Mouse (Mus musculus): Measurements from ENCODE around the gene Ssh3.

Ssh3 gene

DNA sequence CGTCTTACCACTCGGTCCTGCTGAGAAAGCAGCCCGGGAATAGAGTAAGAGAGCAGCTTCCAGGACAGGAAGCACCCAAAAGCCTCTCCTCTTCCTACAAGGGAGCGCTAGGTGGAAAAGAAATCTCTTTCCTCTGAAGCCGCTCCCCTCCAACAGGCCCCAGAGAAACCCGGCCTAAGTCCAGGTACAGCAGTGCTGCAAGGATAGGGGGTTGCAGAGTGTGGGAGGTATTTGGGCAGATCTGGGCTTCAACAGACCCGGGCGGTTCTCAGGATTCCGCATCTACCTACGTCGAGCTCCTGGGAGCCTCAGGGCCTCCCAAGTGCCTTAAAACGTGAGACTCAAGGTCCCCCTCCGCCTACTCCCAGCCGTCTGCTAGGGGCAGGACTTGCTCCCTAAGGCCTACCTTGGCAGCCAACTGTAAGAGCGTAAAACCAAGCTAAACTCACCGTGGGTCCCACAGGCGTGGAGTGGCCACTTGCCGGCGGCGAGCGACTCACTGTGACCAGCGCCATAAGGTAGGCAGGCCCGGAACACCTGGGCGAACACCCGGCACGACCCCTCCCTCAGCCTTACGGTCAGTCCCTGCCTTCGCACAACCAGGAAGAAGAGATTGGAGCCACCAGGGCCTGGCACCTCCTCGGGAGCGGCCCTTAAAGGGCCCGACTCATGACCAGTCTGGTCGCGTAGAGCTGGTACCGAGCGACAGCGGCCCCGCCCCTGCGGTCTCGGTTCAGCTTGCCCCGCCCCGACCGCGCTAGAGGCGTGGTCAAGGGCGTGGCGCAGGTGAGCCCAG, at the start of gene Ssh3:
Gene Ssh3 (minus strand): TSS at position 615 of the 796 bp plus-strand sequence.
- DNase-seq = peak; percentile 66

DNA sequence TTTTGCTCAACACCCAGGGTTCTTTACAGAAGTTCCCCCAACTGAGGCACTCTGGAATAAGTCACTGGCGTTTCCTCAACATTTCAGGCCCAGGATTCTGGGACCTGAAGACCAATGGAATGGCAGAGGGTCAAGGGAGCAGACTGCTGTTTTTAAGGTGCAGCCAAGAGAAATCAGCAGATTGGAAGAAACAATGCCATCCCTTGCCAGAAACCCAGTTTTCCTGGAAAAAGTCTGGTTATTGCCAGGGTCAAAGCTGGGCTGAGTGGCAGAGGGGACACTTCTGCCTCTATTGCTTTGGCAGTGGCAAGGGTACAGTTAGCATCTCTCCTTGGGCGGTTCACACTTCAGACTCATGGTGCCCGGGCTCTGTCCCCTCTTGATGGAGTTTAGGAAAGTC, 48.2 kb upstream of the Ssh3 start:
- DNase-seq = no peak

DNA sequence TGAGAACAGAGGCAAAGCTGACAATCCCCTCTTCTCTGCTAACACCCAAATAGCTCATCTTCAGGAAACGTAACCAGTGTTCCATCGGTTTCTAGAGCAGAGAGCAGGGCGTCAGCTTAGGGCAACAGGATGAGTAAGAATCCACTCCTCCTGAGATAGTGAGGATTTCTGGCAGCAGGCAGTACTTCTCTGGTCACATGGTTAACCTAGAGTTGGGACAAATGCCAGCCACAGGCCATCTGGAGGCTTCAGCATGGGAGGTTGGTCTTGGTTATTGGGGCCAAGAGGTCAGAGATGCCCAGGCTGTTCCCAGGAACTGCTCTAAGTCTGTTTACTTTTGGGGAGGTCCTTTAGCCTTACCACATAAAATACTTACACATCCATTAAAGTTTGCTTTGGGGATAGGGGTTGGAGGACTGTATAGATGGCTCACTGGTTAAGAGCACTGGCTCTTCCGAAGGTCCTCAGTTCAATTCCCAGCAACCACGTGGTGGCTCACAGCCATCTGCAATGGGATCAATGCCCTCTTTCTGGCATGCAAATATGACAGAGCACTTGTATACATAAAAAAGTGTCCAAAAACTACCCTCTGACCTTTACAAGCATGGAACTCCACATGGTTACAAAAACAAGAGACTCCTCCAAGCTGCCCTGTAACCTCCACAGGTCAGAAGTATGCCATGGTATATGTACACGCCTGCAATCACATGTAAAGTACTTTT, 46.4 kb upstream of the Ssh3 start:
- no peak for DNase-seq

DNA sequence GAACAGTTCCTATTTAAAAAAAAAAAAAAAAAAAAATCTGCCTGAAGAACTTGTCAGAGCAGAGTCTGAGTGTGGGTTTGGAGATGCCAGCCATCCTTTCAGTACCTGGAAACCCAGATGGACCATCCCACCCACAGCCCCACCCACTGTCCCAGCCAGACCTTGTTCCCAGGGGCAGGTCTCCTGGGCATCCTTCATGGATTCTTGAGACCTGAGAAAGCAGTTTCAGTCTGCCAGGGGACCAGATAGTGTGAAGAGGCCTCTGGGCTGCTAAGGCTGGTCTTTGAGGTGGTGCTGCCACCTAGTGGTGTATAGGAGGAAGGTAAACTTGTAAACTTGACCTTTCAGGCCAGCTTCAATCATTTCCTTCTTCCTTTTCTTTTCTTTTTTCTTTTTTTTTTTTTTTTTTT, 40.8 kb upstream of the Ssh3 start:
- peak; percentile 73 for DNase-seq

DNA sequence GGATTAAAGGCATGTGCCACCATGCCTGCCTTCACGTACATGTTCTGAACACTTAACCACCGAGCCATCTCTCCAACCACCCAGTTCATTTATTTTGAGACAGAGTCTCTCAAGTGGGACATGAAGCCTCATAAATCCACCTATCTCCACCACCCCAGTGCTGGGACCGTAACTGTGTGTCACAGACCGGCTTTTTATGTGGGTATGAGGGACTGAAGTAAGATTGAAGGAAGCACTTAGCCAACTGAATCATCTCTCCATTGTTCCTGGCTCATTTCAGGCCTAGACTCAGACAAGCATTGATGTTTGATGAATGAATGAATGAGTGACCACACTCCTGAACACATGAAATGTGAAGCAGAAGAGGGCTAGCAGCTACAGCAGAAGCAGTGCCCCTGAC, 40.3 kb upstream of the Ssh3 start:
- DNase-seq = no peak

DNA sequence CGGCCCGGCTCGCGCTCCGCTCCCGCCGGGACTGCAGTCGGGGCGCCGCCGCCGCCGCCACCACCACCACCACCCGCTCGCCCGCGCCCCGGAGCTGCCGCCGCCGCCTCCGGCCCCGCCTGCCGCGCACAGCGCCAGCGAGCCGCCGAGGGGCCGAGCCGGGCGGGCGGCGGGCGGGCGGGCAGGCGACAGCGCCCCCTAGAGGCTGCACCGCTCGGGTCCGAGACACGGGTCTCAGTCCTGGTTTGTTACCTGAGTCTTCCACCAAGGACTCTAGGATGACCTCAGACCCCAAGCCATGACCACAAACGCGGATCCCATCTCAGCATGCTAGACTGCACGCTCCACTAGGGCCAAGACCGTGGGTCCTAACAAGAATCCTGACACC, 37.2 kb upstream of the Ssh3 start, which contains the start of gene Grk2:
Gene Grk2 (minus strand): TSS at position 33 of the 388 bp plus-strand sequence.
- peak; percentile 88 for DNase-seq

DNA sequence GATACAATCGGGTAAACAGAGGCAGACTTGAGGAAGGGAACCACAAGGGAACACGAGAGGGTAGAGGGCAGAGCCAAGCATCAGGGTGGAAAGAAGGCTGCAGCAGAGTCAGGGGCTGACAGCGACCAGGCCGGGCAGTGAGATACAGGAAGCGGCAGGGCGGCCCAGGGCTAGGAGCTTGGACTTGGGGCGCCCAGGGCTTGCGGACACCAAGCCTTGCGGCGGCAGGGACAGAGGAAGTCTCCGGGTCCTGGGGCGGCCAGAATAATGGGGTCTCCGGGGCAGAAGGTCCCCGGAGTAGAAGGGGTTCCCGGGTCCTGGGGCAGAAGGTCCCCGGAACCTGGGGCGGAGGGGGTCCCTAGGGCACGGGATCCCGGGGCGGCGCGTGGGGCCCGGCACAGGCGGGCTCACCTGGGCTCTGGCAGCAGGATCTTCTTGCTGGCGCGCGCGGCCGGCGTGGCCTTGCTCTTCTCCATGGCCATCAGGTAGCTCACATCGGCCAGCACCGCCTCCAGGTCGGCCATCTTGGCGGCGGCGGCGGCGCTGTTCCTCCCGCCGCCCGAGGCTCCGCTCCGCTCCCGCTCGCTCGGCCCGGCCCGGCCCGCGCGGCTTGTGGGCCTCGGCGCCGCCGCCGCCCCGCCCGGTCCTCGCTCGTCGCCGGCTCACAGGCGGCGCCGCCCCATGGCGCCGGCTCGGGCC, 36.7 kb upstream of the Ssh3 start:
- peak; percentile 72 for DNase-seq

DNA sequence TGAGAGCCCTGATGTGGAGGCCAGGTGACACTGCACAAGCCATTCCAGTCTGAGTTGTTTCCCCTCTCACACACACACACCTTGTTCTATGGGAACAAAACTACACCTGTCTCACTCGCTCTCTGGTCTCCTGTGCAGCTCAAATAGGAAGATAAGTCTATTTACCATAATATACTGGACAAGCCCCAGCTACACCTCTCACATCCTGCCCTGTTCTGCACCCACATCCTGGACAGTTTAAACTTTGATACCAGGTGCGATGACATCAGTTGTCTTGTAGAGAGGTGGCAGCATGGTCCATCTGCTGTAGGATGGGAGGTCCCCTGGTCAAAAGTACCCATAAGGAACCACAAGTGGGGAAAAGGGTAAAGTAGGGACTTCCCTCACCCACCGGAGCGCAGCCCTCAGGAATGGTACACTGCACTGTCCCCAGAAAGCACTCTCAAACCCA, 35.9 kb upstream of the Ssh3 start:
- peak; percentile 66 for DNase-seq

DNA sequence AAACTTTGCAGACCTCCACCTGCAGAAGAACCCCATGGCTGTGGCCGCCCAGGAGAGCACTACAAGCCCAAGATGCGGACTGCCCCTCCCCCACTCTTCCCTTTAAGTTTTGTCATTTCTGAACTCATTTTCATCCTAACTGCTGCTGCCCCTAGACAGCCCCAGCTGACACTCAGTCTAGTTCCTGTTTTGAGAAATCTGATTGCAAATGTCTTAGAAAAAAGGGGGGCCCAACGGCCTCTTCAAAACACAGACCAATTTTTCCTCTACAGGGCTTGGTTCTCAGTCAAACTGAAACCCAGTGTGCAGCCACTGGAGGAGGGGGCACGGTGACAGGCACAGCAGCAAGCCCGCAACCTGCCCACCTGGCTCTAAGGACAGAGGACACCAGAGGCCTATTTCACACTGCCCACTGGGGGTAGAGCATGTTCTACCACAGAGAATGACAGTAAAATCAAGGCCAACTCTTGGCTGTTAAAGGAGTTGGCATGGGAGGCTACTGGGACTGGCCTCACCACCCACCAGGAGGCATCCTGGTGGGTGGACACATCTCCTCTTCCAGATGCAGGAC, 35.4 kb upstream of the Ssh3 start:
- DNase-seq = peak; percentile 72

DNA sequence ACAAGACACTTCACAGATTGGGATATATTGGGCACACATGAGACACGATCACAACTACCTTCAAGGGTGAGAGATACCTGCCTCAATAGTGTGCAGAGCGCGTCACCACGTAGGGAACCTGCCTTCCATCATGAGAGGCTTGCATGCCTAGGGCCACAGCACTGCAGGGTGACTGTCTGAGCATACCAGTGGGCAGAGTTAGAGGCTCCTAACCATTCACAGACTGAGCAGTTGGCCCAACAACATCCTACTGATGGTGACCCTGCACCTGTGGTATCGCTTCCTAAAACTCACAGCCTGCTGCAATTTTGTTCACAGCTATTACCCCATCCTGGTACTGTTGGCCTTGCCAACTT, 34.6 kb upstream of the Ssh3 start:
- peak; percentile 44 for DNase-seq

DNA sequence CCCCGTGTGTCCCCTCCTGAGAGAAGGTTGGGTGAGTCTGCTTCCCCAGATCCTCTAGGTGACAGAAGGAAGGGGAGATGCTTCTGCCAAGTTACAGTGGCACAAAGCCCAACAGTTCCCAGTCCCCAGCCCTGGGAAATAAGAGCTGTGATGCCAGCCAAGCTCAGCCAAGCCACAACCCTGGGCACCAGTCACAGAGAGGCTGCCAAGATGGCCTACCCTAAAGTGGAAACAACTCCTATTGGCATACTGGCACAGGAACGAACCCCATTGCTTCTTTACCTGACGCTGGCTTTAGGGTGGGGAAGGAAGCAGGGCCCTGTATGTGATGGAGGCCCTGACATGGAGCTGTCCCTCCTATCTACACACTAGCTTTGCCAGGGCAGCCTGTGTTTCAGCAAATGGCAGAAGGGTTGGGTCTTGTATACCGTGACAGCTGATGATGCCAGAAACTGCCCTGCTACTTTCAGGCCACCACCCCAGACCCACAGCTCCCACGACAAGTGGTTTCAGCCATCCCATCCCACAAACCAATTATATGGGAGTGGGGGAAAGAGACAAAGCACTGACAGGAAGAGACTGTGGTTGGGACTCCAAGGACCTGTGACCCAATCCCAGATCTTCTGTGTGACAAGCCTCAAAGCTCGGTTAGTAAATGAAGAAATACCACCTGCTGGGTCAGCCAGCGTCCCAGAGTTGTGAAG, 34.1 kb upstream of the Ssh3 start:
- peak; percentile 51 for DNase-seq

DNA sequence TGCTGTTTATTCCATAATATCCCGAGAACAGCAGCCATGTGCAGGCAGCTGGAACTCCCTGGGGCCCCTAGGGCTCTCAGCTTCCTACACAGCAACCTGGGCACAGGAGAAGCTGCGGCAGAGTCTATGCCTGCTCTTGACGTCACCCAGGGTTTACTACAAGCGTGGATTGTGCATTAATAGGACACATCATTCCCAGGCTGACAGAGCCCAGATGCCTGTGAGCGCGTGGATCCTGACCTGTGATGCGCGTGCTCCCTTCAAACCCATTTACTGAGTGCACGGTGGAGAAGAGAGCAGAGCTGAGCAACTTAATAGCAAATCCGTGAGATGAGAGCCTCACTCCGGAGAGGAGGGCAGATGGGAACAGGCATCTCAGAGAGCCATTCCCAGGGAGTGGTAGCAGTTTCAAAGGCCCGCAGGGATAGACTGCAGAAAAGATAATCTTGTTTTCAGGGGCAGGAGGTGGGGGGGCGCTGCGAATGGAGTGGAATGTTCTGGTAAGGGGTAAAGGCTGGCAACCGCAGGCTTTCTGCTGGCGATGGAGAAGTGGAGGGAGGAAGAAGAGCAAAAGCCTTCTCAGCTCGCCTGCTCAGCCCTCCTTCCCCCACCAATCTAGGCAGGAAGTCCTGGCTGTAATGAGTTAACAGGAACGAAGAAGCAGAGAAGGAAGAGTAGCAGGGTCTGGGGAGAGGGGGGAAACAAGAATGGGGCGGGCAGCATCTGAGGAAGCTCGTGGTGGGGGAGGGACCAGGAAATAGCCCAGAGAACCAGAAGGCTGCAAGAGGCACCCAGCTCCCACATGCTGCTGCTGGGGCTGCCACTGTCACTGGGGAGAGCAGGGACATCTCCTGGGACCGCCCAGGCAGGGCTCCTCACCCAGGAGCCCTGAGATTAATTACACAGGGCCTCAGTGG, 33.0 kb upstream of the Ssh3 start:
- peak; percentile 85 for DNase-seq

DNA sequence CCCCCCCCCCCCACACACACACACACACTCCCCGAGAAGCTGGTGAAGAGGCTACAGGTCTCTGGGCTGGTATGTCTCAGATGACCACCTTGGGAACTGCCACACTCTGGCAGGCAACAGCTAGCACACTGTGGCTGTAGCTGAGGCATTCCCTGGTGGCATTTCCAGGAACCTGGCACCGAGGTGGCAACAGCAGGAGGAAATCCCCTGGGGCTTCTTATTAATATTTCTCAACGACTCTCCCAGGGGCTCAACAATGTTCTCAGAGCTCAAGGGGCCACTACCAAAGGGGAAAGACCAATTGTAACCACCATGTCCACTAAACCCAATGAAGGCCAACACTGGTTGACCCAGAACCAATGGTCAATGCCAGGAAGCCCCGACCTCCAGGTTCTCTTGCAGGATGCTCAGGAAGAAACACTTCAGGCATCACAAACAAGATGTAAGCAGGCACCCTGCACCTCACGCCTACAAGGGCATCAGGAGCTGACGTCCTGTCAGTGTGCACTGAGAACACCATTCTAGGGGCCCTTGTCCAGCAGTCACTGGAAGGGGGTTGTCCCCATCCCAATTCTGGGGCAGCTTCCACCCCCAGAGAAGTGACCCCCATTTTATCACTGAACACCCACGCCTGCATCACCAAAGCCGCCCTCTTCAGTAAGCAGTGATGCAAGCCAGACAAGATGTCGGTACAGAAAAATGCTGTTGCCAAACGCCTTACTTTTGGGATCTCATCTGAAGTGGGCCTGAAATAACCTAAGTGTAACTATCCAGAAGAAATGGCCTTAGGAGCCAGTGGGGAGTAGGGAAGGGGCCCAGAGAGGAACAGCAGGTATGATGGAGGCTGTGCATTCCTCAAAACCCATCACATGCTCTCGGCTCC, 32.1 kb upstream of the Ssh3 start:
- peak; percentile 41 for DNase-seq

DNA sequence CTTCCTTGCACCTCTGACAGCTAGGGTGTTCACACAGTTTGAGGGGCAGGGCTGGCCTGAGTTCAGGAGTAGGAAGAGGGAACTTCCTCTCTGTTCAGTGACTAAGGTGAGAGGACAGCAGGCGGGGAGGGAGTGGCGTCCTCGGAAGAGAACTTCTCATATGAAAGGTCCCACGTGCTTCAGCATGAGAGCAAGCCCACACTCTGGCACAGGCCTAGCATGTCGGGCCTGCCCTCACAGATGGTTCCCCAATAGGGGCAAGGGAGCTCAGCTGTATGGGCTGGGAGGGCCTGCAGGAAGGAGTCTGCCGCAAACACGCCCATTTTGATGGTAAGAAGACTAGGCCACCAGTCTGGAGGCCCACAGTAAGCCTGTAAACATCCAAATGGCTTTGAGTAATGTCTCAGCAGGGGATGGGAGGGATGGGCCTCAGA, 31.3 kb upstream of the Ssh3 start:
- DNase-seq = peak; percentile 82

DNA sequence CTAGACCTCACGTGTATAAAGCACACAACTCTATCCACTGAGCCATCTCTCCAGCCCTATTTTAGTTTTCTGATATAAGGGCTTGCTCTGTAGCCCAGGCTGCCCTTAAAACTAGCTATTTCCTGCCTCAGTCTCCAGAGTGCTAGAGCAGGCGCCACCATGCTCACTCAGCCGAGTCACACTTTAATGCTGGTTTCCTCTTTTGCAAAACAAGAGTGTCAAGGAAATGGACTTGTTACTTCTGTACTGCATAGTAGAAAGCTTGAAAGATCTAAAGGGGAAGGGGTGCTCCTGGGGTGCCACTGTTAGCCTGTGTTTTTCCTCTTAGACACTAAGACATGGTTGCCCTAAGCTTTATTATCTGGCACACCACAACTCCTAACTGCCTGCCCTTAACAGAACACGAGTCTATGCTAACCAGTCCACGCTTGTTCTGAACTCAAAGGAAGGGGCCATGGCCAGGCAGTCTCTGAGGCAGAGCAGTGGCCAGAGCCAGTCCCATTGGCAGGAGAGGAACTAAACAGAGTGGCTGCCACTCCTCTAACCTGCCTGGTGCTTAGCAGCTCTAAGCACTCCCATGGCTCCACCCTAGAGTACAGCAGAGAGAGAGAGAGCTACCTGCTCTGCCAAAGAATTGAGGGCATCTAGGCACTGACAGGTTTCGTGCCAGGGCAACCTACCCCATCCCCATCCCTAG, 30.7 kb upstream of the Ssh3 start:
- peak; percentile 61 for DNase-seq

DNA sequence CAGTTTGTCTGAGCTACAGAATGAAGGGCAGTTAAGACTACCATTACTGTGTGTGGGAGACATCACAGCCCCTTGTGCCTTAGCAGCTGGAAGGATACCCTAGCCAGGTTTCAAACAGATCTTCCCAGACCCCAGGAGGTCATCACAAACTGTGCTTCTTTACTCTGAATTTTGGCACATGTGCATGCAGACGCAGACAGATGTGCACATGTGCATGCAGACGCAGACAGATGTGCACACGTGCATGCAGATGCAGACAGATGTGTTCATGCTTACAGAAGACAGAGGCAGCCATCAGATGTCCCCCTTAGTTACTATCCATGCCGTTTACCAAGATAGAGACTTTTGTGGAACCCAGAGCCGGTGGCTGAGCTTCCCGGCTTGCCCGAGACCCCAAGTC, 30.1 kb upstream of the Ssh3 start:
- DNase-seq = no peak

DNA sequence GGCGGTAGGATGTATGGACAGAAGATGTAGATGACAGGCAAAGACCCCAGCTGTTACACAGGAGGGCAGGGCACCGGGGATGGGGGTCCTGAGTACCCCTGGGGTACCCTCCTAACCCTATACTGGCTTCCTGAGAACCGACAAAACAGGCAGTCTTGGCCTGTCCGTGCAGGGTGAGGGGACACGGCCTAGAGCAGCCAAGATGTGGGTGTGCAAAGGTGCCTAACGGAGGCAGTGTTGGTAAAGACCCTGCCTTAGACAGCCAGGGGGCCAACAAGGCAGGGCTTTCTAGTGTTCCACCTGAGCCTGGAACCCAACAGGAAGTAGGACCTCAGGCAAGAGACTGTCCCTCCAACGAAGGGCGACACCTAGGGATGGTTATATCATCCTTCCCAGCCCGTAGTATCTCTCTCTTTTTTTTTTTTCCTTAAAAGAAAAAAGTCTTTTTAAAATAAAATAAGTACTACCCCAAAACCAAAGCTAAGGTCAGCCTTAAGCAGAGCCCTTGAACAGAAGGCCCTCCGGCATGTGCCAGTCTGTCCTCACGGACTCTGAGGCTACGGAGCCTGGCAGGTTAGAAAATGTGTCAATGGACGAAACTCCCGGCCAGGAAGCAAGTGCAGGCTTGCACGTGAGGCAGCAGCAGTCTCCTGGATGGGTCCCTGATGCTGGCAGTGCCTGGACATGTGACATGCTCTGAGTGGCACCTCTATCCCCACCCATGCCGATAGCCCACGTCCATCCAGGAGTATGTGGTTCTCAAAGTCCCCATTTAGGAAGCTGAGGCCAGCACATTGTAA, 29.5 kb upstream of the Ssh3 start:
- peak; percentile 36 for DNase-seq

DNA sequence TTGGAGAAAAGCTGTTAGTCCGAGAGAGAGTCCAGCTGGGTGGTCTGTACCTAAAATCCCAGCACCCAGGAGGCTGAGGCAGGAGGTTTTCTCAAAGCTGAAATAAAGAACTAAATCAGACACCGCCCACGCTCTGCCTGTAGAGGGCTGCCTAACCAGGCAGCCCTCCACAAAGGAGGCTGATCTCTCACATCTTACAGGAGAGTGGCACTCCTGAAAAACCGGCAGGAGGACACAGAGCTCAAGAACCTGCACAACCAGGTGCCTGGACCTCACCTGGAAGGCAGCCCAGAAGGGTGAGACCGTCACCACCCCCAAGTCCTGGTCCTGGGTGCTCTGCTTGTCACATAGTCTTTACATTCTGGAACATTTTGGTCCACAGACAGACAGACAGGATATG, 28.9 kb upstream of the Ssh3 start:
- peak; percentile 52 for DNase-seq

DNA sequence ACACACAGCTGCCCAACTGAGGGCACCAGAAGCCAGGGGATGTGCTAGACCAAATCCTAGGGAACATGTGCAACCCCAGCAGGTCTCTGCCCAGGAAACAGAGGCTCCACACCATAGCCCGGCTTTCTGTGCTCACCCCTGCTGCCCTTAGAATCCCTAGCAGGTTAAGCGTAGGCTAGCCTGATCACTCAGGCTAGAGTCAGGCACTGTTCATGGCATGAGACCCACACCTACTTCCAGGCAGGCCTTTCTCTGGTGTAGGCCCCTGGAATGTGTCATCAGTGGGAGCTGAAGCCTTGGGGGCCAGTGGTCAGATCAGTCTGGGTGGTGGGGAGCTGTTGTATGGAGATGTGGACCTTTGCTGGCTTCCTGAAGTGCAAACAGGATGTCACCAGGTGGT, 27.6 kb upstream of the Ssh3 start:
- peak; percentile 36 for DNase-seq

Data from thymus, postnatal 25 days (tissue).